Mouse (Mus musculus) cerebellum, adult 8-10 months (tissue): ENCODE measurements around the gene Kcnj9.
A peak's percentile ranks its signal among the peaks of the same experiment; 100 is the strongest.

Experiments used
- DNase-seq: peaks from one replicate; pipeline ENCODE4 v3.0.0; 2022

The Kcnj9 gene

GRCm38 (mm10) chr1:172329131-172329530 is at the start of gene Kcnj9:
Gene Kcnj9 (minus strand): TSS chr1:172329318.
- DNase-seq: peak; percentile 85

GRCm38 (mm10) chr1:172376758-172377458 is 47.8 kb upstream of the Kcnj9 start:
- DNase-seq: no peak

GRCm38 (mm10) chr1:172376198-172376667 is 47.1 kb upstream of the Kcnj9 start, which contains the start of gene Pigm:
Gene Pigm (plus strand): TSS chr1:172376546.
- peak; percentile 97 for DNase-seq

GRCm38 (mm10) chr1:172368768-172369418 is 39.8 kb upstream of the Kcnj9 start:
- DNase-seq: no peak

GRCm38 (mm10) chr1:172364684-172365083 is 35.6 kb upstream of the Kcnj9 start:
- DNase-seq: peak; percentile 43

GRCm38 (mm10) chr1:172358341-172358740 is 29.2 kb upstream of the Kcnj9 start:
- no peak for DNase-seq

- DNase-seq: peak; percentile 81
Observed at GRCm38 (mm10) chr1:172357550-172357949, 28.4 kb upstream of the Kcnj9 start.

- DNase-seq: no peak
Observed at GRCm38 (mm10) chr1:172355336-172355735, 26.2 kb upstream of the Kcnj9 start.

GRCm38 (mm10) chr1:172352453-172352852 is 23.3 kb upstream of the Kcnj9 start:
- no peak for DNase-seq

GRCm38 (mm10) chr1:172352001-172352400 is 22.9 kb upstream of the Kcnj9 start:
- no peak for DNase-seq

GRCm38 (mm10) chr1:172349916-172350812 is 21.0 kb upstream of the Kcnj9 start:
- no peak for DNase-seq

GRCm38 (mm10) chr1:172349504-172349903 is 20.4 kb upstream of the Kcnj9 start:
- no peak for DNase-seq

GRCm38 (mm10) chr1:172347382-172347781 is 18.3 kb upstream of the Kcnj9 start:
- DNase-seq: no peak

- DNase-seq: no peak
Observed at GRCm38 (mm10) chr1:172346707-172347106, 17.6 kb upstream of the Kcnj9 start.

- DNase-seq: no peak
Observed at GRCm38 (mm10) chr1:172344820-172345219, 15.7 kb upstream of the Kcnj9 start.

GRCm38 (mm10) chr1:172343914-172344313 is 14.8 kb upstream of the Kcnj9 start:
- DNase-seq: no peak

- DNase-seq: no peak
Observed at GRCm38 (mm10) chr1:172342729-172343128, 13.6 kb upstream of the Kcnj9 start.

GRCm38 (mm10) chr1:172341386-172341785 is 12.3 kb upstream of the Kcnj9 start:
- no peak for DNase-seq

- DNase-seq: peak; percentile 78
Observed at GRCm38 (mm10) chr1:172340729-172341321, 11.7 kb upstream of the Kcnj9 start, which contains the start of gene Kcnj10. Gene Kcnj10 (plus strand): TSS chr1:172341210.

- peak; percentile 70 for DNase-seq
Observed at GRCm38 (mm10) chr1:172337411-172338185, 8.5 kb upstream of the Kcnj9 start.

- no peak for DNase-seq
Observed at GRCm38 (mm10) chr1:172335804-172336203, 6.7 kb upstream of the Kcnj9 start.

- DNase-seq: peak; percentile 19
Observed at GRCm38 (mm10) chr1:172333512-172333911, 4.4 kb upstream of the Kcnj9 start.
